Mouse (Mus musculus) heart, postnatal 36 days (tissue): ENCODE data around the gene 9230104L09Rik. TPM values are rescaled to one million over a fixed set of nuclear protein-coding genes. Genes with fewer than 3 reads are reported as not detected.

Experiments
- DNase-seq, 2 experiments: peaks; one replicate each; pipeline ENCODE4 v3.0.0; 2021 to 2022
- intact Hi-C: fragments of 180-260 bp; cut with DNase I; formaldehyde crosslinking; loops from one replicate; pipeline ENCODE4 v1.15.1; 2025
- total RNA-seq, 2 experiments: library from RNA; stranded (reverse); gene quantifications; 2 replicates each; pipeline ENCODE4 v1.2.3; 2021

Gene 9230104L09Rik
- total RNA-seq, 2 experiments from 2014 or later, result 0.70 TPM; not detected in 1

DNA sequence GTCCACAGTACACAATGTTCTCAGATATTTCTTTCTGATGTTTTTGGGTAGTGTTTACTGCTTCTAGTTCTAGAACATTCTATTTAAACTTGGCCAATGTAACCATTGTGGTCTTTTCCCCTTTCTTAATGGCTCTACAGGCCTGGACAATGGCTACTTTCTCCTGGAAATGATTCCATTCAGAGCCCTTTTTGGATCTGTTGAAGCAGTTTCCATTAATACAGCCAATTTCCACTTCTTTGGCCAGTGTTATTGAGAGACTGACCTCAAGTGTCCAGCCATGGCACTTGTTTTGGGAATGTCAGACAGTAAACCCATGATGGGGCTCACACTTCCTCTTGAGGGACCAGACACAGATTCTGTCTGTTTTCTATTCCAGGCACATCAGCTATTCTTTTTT, 3.1 kb downstream of the 9230104L09Rik start:
- DNase-seq, result no peak
- intact Hi-C loops, result no loop called here

DNA sequence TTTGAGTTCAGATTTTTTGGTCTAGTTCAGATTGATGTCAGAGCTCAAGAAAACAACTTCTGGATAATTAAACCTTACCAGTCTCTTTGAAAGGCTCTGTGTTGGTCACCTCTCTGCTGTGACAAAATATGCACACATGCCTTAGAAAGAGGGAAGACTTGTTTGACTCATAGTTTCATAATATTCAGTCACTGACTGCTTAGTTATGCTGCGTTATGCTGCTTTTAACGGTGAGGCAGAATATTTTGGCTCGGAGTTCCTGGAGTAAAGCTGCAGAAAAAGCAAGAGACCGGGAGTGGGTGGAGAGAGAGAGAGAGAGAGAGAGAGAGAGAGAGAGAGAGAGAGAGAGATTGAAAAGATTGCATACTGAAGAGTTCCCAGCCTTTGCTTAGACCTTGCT, 3.8 kb downstream of the 9230104L09Rik start:
- intact Hi-C loops, result no loop called here
- DNase-seq, result no peak

DNA sequence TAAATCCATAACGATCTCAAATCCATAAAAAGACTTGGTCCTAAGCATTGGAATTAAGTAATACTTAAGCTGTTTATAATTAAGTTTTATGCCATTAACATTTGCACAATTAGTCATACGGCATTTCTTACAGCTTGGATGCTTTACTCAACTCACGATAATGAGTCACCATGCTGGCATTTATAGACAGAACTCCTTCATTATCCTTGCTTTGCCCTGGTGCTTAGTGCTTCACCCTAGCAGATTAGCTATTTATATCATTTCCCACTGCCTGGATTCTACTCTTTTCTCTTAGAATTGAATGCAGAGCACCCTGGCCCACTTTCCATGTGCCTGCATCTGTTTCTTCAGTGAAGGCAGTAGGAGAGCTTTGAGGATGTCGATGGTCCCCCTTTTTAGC, 7.3 kb downstream of the 9230104L09Rik start:
- no peak for DNase-seq
- intact Hi-C loops, result loop anchor here (2.0 kb wide), 1 partner anchor 17 kb away; the partner anchor contains the start of gene Cst3

DNA sequence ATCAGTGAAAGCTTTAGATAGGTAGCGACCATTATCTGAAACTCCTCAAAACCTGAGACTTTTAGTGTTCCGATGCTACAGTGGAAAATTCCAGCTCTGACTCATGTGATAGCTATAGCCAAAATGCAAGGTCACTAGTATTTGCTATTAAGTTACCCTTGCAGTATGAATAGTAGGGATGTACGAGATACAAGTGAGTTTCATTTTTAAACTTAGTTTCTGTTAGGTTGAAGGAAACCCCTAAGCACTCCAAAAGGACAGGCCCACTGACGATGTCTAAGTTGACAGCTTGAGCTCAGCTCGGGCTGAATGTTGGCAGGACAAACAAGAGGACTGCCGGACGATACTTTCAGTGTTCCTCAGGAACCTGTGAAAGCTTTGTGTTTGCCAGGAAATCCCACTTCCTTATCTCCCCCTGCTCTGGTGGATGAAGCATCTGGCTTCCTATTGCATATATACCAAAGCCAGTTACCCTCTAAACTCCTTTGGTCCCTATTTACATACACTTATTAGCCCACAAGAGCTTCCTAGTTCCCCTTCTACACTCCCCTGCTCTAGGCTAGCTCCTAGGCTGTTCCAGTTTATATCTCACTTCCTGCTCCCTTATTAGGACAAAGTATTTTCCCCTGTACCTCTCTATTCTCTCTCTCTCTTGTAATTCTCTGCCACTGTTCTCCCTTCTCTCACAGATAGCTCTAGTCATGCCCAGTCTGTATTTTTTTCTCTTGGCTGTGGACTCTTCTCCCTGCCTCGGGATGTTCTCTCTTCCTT, 8.0 kb downstream of the 9230104L09Rik start:
- DNase-seq, result no peak

DNA sequence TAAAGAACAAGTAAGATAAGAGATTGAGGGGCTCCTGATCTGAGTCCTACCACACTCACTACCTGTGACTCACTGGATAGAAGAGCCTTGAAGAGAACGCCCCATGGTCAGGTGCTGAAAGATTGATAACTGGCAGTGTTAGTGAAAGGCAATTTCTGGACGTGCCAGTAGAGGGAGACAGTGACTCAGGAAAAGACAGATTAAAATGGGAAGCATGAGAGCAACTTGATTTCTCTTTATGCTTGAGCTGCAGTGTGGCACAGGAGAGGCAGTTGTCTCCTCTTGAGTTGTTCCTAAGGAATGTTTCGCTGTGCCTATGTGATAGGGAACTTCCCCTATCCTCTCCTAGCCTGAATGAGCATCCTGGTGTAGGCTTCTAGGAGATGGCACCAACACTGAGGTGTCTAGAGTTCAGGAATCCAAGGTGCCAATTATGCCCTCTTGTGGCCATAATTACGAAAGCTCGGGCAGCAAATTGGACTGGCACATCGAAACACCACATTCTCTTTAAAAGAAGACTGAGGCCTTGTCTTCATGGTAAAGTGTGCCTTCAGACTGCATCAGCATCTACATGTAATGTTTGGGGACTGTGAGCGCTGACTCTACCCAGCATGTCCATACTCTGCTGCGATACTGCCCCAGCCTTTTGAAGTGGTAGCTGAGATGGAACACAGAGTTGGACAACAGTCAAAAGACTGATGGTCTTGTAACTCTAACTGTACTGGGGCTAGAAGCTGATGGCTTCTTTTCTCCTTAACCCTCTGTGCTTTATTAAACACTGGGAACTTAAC, 13.5 kb downstream of the 9230104L09Rik start:
- peak; percentile 84 to 86 for DNase-seq
- intact Hi-C loops, result loop anchor here (1.0 to 5.0 kb wide), 3 partner anchors 22 to 99 kb away; partner anchors contain the start of gene Cstl1

More for the DNA sequence above, 8.0 kb downstream of the 9230104L09Rik start:
- intact Hi-C loops, result loop anchor here (2.0 kb wide), 1 partner anchor 18 kb away; the partner anchor contains the start of gene Cst3

- intact Hi-C loops, result no loop called here
- no peak for DNase-seq
Measured at GRCm38 (mm10) chr2:148839224-148839623, 25.6 kb downstream of the 9230104L09Rik start.

- no peak for DNase-seq
- intact Hi-C loops, result no loop called here
Measured at GRCm38 (mm10) chr2:148838075-148838777, 26.6 kb downstream of the 9230104L09Rik start.

DNA sequence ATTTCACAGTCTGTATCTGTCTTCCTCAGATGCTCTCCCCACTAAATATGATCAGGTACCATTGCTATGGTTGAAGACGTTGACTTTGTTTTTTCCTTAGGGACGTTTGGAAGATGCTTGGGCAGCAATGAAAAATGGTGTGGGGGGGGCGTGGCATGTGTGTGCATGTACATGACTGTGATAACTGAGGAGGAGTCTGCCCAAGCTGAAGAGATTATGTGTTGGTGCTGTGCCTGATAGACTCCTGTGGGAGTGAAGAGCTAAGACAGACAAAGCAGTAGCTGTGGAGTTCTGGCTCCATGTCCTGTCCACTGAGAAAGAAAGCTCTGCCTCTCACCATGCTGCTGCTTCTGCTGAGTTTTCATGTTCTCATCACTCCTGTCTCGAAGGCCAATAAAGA, 29.9 kb downstream of the 9230104L09Rik start, which contains the start of gene Cst9:
Gene Cst9 (plus strand): TSS at position 236 of the 400 bp plus-strand sequence.
- intact Hi-C loops, result no loop called here
- no peak for DNase-seq

DNA sequence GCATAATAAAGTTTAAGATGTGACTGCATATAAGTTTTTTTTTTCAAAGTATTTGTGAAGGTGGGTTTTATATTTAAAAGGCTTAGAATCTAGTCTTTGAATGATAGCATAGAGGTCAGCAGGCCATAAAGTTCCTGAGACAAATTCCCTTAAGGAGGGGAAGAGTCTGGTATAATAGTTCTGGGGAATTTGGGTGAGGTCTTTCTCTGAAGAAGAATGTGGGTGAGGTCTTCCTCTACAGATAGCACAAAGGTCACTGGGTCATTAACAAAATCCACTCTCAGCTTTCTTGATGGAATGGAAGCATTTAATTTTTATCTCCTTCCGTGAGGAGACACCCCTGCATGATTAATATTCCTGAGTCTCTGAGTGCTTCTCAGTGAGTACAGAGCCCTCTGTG, 38.9 kb downstream of the 9230104L09Rik start:
- intact Hi-C loops, result no loop called here
- DNase-seq, result no peak

DNA sequence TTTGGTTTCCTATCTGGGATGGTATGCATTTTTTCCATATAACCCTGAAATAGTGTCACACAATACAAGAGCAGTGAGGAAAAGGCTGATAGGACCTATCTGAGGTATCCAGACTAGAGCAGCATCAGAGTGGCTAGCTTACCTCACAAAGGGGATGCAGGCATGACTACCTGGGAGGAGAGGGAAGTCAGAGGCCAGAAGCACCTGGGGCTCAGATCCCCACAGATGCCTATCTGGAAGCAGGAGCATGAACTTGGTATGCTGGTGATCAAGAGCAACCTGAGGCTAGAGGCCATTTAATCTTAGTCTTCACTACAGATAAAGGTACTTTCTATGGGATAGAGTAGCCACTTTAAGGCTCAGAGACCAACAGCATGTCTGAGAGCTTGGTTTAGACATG, 44.9 kb downstream of the 9230104L09Rik start, which contains the start of gene Cst13:
Gene Cst13 (plus strand): TSS at position 173 of the 400 bp plus-strand sequence.
- no peak for DNase-seq
- intact Hi-C loops, result no loop called here

GRCm38 (mm10) chr2:148806696-148807095, 58.1 kb downstream of the 9230104L09Rik start:
- intact Hi-C loops, result no loop called here
- DNase-seq, result no peak

GRCm38 (mm10) chr2:148801491-148801921, 63.3 kb downstream of the 9230104L09Rik start:
- DNase-seq, result no peak
- intact Hi-C loops, result no loop called here

DNA sequence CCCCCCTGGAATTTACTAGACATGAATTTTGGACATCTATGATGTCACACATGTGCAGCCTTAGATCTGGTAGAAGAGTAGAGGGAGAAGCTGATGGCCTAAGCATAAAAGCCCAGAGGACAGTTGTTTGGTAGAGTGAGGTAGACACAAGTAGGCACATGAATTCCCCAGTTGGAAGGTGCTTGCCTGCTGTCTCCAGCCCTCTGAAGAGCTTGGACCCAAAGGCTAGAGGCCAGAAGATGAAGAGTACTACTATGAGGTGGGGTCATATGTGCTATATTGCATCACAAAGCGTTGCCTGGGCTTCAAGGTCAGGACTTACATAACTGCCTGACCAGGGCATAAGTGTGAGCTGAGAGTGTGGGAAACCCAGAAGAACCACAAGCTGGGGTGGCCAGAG, 66.4 kb downstream of the 9230104L09Rik start, which contains the start of gene Cst8:
Gene Cst8 (plus strand): TSS at position 301 of the 400 bp plus-strand sequence.
- intact Hi-C loops, result no loop called here
- DNase-seq, result no peak

Other genes with a start within 250 kb of the 9230104L09Rik start
- 10 to 100 TPM in 1 of 2 experiments, 1 to 10 TPM in 1; 7.1 to 10.2 TPM for gene Nxt1, start 192.4 kb downstream of the 9230104L09Rik start, total RNA-seq
- gene Gzf1, start 184.0 kb downstream of the 9230104L09Rik start, total RNA-seq, result 10 to 100 TPM; 23.0 to 26.3 TPM
- gene Napb, start 132.6 kb downstream of the 9230104L09Rik start, total RNA-seq, result 1 to 10 TPM; 1.1 to 1.2 TPM
- not detected for gene Cstl1, start 114.7 kb downstream of the 9230104L09Rik start, total RNA-seq
- gene Cst11, start 93.5 kb downstream of the 9230104L09Rik start, total RNA-seq, result not detected
- not detected for gene 8030411F24Rik, start 83.0 kb downstream of the 9230104L09Rik start, total RNA-seq
- not detected for gene Cst12, start 75.7 kb downstream of the 9230104L09Rik start, total RNA-seq
- gene Cst8, start 66.3 kb downstream of the 9230104L09Rik start, total RNA-seq, result not detected
- gene Cst13, start 45.0 kb downstream of the 9230104L09Rik start, total RNA-seq, result not detected
- gene Cst9, start 29.9 kb downstream of the 9230104L09Rik start, total RNA-seq, result 1 to 10 TPM in 1 of 2 experiments, under 1 TPM in 1; 0.68 to 1.2 TPM
- gene Cst3, start 10.7 kb upstream of the 9230104L09Rik start, total RNA-seq, result 1,000 to 10,000 TPM; 1,014 to 1,057 TPM
- not detected for gene Gm1330, start 138.2 kb upstream of the 9230104L09Rik start, total RNA-seq
- gene Gm10750, start 152.2 kb upstream of the 9230104L09Rik start, total RNA-seq, result not detected